19 mouse cellular contexts compared by ENCODE assay signal in genomic region chr12:111044880-111045279, GRCm38 (mm10). TPM values are rescaled to one million over a fixed set of nuclear protein-coding genes. Genes with fewer than 3 reads are reported as not detected.
A peak's percentile ranks its signal among the peaks of the same experiment; 100 is the strongest.
DNase-seq lines count a peak whose midpoint lies in the region; ATAC-seq and TF ChIP-seq lines count a peak whose summit lies in the region.
"Had no signal": no experiment of that assay in that cellular context is flagged by ENCODE, and none has a peak within 500 bp of the region (broad histone marks: within the 10 kb centered on the region; RNA-seq: fewer than 3 reads in every experiment).

No protein-coding gene starts in this region.

- peak; percentile 12; the same call in 1 of the 2 replicates for TF ChIP-seq RAD21 in CH12.LX (IDR thresholded peaks at IDR 0.05; ENCODE audit: low read depth, low read length)

- 85% methylated on average over 2 of the region's 2 CpGs for WGBS in intestine, postnatal 0 days
- 89% methylated on average over 2 of the region's 2 CpGs for WGBS in intestine, embryonic 15.5 days
- WGBS in lung, postnatal 0 days: 82% methylated on average over 2 of the region's 2 CpGs

- ATAC-seq in intestine, postnatal 0 days: no peak
- ATAC-seq in intestine, embryonic 15.5 days: no peak
- ATAC-seq in lung, postnatal 0 days: no peak
- 0 out of 2 replicates have a peak, but pooled peaks have one; percentile 22 for ATAC-seq in megakaryocyte progenitor cell, adult 5-6 weeks (replicated peaks; ENCODE audit: poor library complexity)
- ATAC-seq: midbrain, embryonic 16.5 days had no signal

- dilution Hi-C loops in CH12.LX (cut with MboI; ENCODE audit: extremely low pct_ligation_motif_present, extremely low pct_unique_long_range_greater_than_20kb, low sequenced_read_pairs): no loop called here

- H3K36me3 ChIP-seq in intestine, postnatal 0 days (ENCODE audit: control insufficient read depth, insufficient read depth): peaks cover 13% of the 10 kb centered on the region
- 0 out of 2 replicates have a peak, but pooled peaks cover 3% of the 10 kb centered on the region for H3K36me3 ChIP-seq in intestine, embryonic 15.5 days
- H3K36me3 ChIP-seq in lung, postnatal 0 days (ENCODE audit: insufficient read depth, low read length): no peaks in the 10 kb centered on the region
- peaks cover 5 to 48% of the 10 kb centered on the region in 2 experiments for H3K36me3 ChIP-seq in CH12.LX (replicated peaks in 1 of 2; ENCODE audit: control insufficient read depth in 1 of 2, insufficient read depth in 1 of 2, low read length in 1 of 2)

- TF ChIP-seq CTCF in intestine, postnatal 0 days (IDR thresholded peaks at IDR 0.05; ENCODE audit: low read depth): peak; percentile 42
- TF ChIP-seq CTCF in lung, postnatal 0 days (IDR thresholded peaks at IDR 0.05): peak; percentile 50
- peak in 1 of 2 experiments; percentile 73; a peak in 2 of 4 replicates for TF ChIP-seq CTCF in CH12.LX (conservative IDR thresholded peaks at IDR 0.05 in 1 of 2, IDR thresholded peaks at IDR 0.05 in 1 of 2; ENCODE audit: low read depth in 2 of 2, low read length in 2 of 2)

- H3K9me3 ChIP-seq in intestine, postnatal 0 days (ENCODE audit: control insufficient read depth): no peaks in the 10 kb centered on the region
- no peaks in the 10 kb centered on the region for H3K9me3 ChIP-seq in intestine, embryonic 15.5 days
- no peaks in the 10 kb centered on the region for H3K9me3 ChIP-seq in lung, postnatal 0 days (ENCODE audit: low read length)
- no peaks in the 10 kb centered on the region for H3K9me3 ChIP-seq in CH12.LX (replicated peaks; ENCODE audit: low read length)
- H3K9me3 ChIP-seq: heart, embryonic 13.5 days; lung, embryonic 15.5 days; megakaryocyte, embryonic 14.5 days; stomach, embryonic 15.5 days had no signal

- in situ Hi-C loops in CH12.LX (cut with MboI; ENCODE audit: low pct_ligation_motif_present, low pct_unique_long_range_greater_than_20kb, low sequenced_read_pairs): no loop called here

- no peak overlapping the region for H3K27ac ChIP-seq in intestine, postnatal 0 days (ENCODE audit: low read depth, low read length)
- H3K27ac ChIP-seq in intestine, embryonic 15.5 days: no peak overlapping the region
- no peak overlapping the region for H3K27ac ChIP-seq in lung, postnatal 0 days (ENCODE audit: low read length)
- no peak overlapping the region for H3K27ac ChIP-seq in CH12.LX (ENCODE audit: insufficient read depth, low read depth)
- H3K27ac ChIP-seq: heart, embryonic 13.5 days; lung, embryonic 15.5 days; stomach, embryonic 15.5 days had no signal

- H3K4me2 ChIP-seq in intestine, postnatal 0 days (replicated peaks; ENCODE audit: low read depth): no peak overlapping the region
- no peak overlapping the region for H3K4me2 ChIP-seq in intestine, embryonic 15.5 days (replicated peaks)
- no peak overlapping the region for H3K4me2 ChIP-seq in lung, postnatal 0 days (replicated peaks; ENCODE audit: low read depth, low read length)
- H3K4me2 ChIP-seq in CH12.LX (ENCODE audit: insufficient read depth, low read depth, poor library complexity, severe bottlenecking): no peak overlapping the region
- H3K4me2 ChIP-seq: heart, embryonic 13.5 days; lung, embryonic 15.5 days; stomach, embryonic 15.5 days had no signal

- DNase-seq in lung, postnatal 0 days (ENCODE audit: low spot score): no peak
- no peak for DNase-seq in lung, postnatal 36 days
- DNase-seq in CH12.LX (ENCODE audit: extremely low read depth): peak; percentile 29
- DNase-seq in gastrocnemius, postnatal 25 days: no peak
- DNase-seq in gastrocnemius, adult 18-20 months (ENCODE audit: low spot score): no peak
- DNase-seq: cerebellum, adult 9-11 months; kidney, postnatal 10 days; layer of hippocampus, adult 9-11 months; right cerebral cortex, adult 18-20 months; spleen, adult 18-20 months; thymus, postnatal 25 days had no signal

- H3K9ac ChIP-seq in intestine, postnatal 0 days (ENCODE audit: low read depth, low read length): no peak overlapping the region
- no peak overlapping the region for H3K9ac ChIP-seq in intestine, embryonic 15.5 days
- H3K9ac ChIP-seq in lung, postnatal 0 days (replicated peaks; ENCODE audit: low read depth): no peak overlapping the region
- no peak overlapping the region for H3K9ac ChIP-seq in CH12.LX (ENCODE audit: insufficient read depth, low read depth)
- H3K9ac ChIP-seq: heart, embryonic 13.5 days; lung, embryonic 15.5 days; stomach, embryonic 15.5 days had no signal

- no peaks in the 10 kb centered on the region for H3K27me3 ChIP-seq in intestine, postnatal 0 days (replicated peaks; ENCODE audit: control insufficient read depth, insufficient read depth, low read length)
- no peaks in the 10 kb centered on the region for H3K27me3 ChIP-seq in intestine, embryonic 15.5 days (replicated peaks)
- H3K27me3 ChIP-seq in lung, postnatal 0 days (replicated peaks; ENCODE audit: insufficient read depth, low read length): no peaks in the 10 kb centered on the region
- H3K27me3 ChIP-seq in CH12.LX (replicated peaks): no peaks in the 10 kb centered on the region
- H3K27me3 ChIP-seq: heart, embryonic 13.5 days; lung, embryonic 15.5 days; megakaryocyte, embryonic 14.5 days; stomach, embryonic 15.5 days had no signal

- peaks cover 20% of the 10 kb centered on the region for H3K79me2 ChIP-seq in CH12.LX (replicated peaks; ENCODE audit: control insufficient read depth, extremely low read depth, insufficient read depth, poor library complexity, severe bottlenecking)

- TF ChIP-seq POLR2A in CH12.LX (IDR thresholded peaks at IDR 0.05; ENCODE audit: low read depth, low read length): no peak

- H3K4me3 ChIP-seq in intestine, postnatal 0 days (ENCODE audit: low read depth, low read length): no peak overlapping the region
- no peak overlapping the region for H3K4me3 ChIP-seq in intestine, embryonic 15.5 days (replicated peaks)
- H3K4me3 ChIP-seq in lung, postnatal 0 days (ENCODE audit: low read depth, low read length): no peak overlapping the region
- H3K4me3 ChIP-seq in CH12.LX (replicated peaks in 1 of 3; ENCODE audit: low read depth in 2 of 3, low read length in 2 of 3, poor library complexity in 1 of 3): no peak overlapping the region
- H3K4me3 ChIP-seq: heart, embryonic 13.5 days; lung, embryonic 15.5 days; megakaryocyte, embryonic 14.5 days; stomach, embryonic 15.5 days had no signal

- H3K4me1 ChIP-seq in intestine, postnatal 0 days (replicated peaks; ENCODE audit: control insufficient read depth, insufficient read depth, low read length): no peaks in the 10 kb centered on the region
- H3K4me1 ChIP-seq in intestine, embryonic 15.5 days (replicated peaks): peaks cover 11% of the 10 kb centered on the region; the same call in 1 of the 2 replicates
- H3K4me1 ChIP-seq in lung, postnatal 0 days (ENCODE audit: insufficient read depth, low read depth, low read length): peaks cover 7% of the 10 kb centered on the region; the same call in 1 of the 2 replicates
- peaks cover 8 to 40% of the 10 kb centered on the region in 2 experiments; a peak in 3 of 4 replicates for H3K4me1 ChIP-seq in CH12.LX (ENCODE audit: control insufficient read depth in 1 of 2, insufficient read depth in 2 of 2)

- TF ChIP-seq EP300 in lung, postnatal 0 days (IDR thresholded peaks at IDR 0.05): no peak
- no peak for TF ChIP-seq EP300 in CH12.LX (IDR thresholded peaks at IDR 0.05; ENCODE audit: low read length)

TF ChIP-seq in CH12.LX, 34 proteins besides CTCF, POLR2A, EP300 and RAD21:
- TF ChIP-seq MEF2A (IDR thresholded peaks at IDR 0.05; ENCODE audit: borderline replicate concordance, low read depth, low read length) (no peak), BHLHE40 (IDR thresholded peaks at IDR 0.05; ENCODE audit: low read depth, low read length) (no peak), SMC3 (IDR thresholded peaks at IDR 0.05; ENCODE audit: low read depth, low read length) (peak; percentile 21; the same call in 1 of the 2 replicates), MYC (IDR thresholded peaks at IDR 0.05; ENCODE audit: low read depth, low read length) (0 out of 2 replicates have a peak, but pooled peaks have one; percentile 16), ZNF384 (IDR thresholded peaks at IDR 0.05; ENCODE audit: low read depth, low read length) (no peak)
TF ChIP-seq in CH12.LX: peak in this region for 2.

RNA-seq across cellular contexts. Expression of gene Rcor1, which starts 5.7 kb away (rescaled TPM):
- 7.0 and 7.9 TPM in 2 replicates for polyA plus RNA-seq in intestine, postnatal 0 days (2015; fragmentation: Nextera tagmentation; extraction: Ambion mirVana)
- 9.1 and 9.6 TPM in 2 replicates for polyA plus RNA-seq in intestine, embryonic 15.5 days (2015; fragmentation: Nextera tagmentation; extraction: Ambion mirVana)
- polyA plus RNA-seq in lung, postnatal 0 days (2015; fragmentation: Nextera tagmentation; extraction: Ambion mirVana): 6.7 and 9.5 TPM in 2 replicates
- 6.1 and 6.5 TPM in 2 replicates for total RNA-seq in CH12.LX (2012; rRNA removed)
- total RNA-seq in CH12.LX (2014; rRNA removed): 8.3 and 8.5 TPM in 2 replicates
- 15.0 and 16.1 TPM in 2 replicates for polyA plus RNA-seq in CH12.LX (2012; ENCODE audit: insufficient read length, low read depth)
- 53.7 and 59.9 TPM in 2 replicates for total RNA-seq in megakaryocyte progenitor cell, adult 5-6 weeks (2015)
- total RNA-seq in megakaryocyte progenitor cell, adult 5-6 weeks (2017): 41.1 and 43.2 TPM in 2 replicates
- 1 to 10 TPM; 7.6 to 8.3 TPM for total RNA-seq in gastrocnemius, postnatal 25 days (2021)
- total RNA-seq in gastrocnemius, adult 18-20 months (2021): 1 to 10 TPM; 6.1 to 8.1 TPM

Comparison
In these comparisons a context has a peak if more than half of its experiments do, and no peak if none do; other contexts are left out.
1. RNA of gene Rcor1, which starts 5.7 kb away (total RNA-seq): 41.1 to 59.9 TPM in megakaryocyte progenitor cell, adult 5-6 weeks; 7.6 to 8.3 TPM in gastrocnemius, postnatal 25 days, 6.1 to 8.5 TPM in CH12.LX and 6.1 to 8.1 TPM in gastrocnemius, adult 18-20 months; every median in the first group is over 4 times any median in the second.